Mouse (Mus musculus) T-cell, adult 2 months (primary cell): ENCODE results near the gene Ddx54.

Source experiments
- DNase-seq: peaks from one replicate; pipeline ENCODE4 v3.0.0; 2022; ENCODE audit warnings: low spot score

Gene Ddx54

GRCm38 (mm10) chr5:120582002-120582401 lies 30.5 kb upstream of the Ddx54 start:
- no peak for DNase-seq

GRCm38 (mm10) chr5:120583511-120583910 lies 29.0 kb upstream of the Ddx54 start:
- peak; percentile 22 for DNase-seq

- no peak for DNase-seq
Observed at GRCm38 (mm10) chr5:120584968-120585367, 27.6 kb upstream of the Ddx54 start.

- DNase-seq, result no peak
Observed at GRCm38 (mm10) chr5:120586741-120587615, 25.6 kb upstream of the Ddx54 start.

GRCm38 (mm10) chr5:120587616-120587926 lies 25.0 kb upstream of the Ddx54 start:
- peak; percentile 49 for DNase-seq

- no peak for DNase-seq
Observed at GRCm38 (mm10) chr5:120587940-120588568, 24.5 kb upstream of the Ddx54 start.

GRCm38 (mm10) chr5:120588569-120589094 lies 23.9 kb upstream of the Ddx54 start, which contains the start of the genes Tpcn1 and Iqcd:
TSS of gene Tpcn1 (minus strand) at chr5:120588673.
TSS of gene Iqcd (plus strand) at chr5:120589016.
- peak; percentile 99 for DNase-seq

GRCm38 (mm10) chr5:120590356-120591010 lies 22.1 kb upstream of the Ddx54 start:
- DNase-seq, result peak; percentile 61

- peak; percentile 30 for DNase-seq
Observed at GRCm38 (mm10) chr5:120592141-120592540, 20.4 kb upstream of the Ddx54 start.

DNA sequence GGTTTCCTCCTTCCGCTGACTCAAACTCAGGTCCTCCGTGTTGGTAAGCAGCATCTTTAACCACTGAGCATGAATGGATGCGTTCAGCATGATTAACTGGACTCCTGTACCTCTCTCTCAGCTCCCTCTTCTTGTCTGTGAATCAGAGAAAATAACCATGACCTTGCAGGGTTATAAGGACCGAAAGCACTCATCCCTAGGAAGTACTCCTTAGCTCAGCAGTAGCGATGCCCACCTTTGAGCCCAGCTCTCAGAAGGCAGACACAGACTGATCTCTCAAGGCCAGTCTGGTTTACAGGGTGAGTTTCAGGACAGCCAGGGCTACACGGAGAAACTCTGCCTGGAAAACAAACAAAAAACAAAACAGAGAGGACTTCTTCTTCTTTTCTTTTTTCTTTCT lies 18.1 kb upstream of the Ddx54 start:
- no peak for DNase-seq

DNA sequence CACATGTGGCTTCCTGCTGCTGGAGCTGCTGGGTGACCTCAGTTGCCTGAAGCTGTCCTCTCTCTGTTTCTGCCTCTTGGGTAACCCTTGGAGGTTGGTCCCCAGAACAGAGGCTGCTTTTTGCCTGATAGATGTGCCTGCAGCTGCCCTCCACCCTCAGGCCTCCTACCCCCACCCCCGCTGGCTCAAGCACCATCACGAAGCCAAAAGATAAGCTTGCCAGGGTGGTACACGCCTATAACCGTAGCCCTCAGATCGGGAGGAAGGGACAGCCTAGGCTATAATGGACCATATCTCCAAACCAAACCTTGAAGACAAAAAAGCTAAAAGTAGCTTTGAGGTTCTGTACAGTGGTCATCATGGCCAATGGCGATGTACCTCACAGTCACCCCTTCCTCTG lies 12.9 kb upstream of the Ddx54 start:
- DNase-seq, result no peak

DNA sequence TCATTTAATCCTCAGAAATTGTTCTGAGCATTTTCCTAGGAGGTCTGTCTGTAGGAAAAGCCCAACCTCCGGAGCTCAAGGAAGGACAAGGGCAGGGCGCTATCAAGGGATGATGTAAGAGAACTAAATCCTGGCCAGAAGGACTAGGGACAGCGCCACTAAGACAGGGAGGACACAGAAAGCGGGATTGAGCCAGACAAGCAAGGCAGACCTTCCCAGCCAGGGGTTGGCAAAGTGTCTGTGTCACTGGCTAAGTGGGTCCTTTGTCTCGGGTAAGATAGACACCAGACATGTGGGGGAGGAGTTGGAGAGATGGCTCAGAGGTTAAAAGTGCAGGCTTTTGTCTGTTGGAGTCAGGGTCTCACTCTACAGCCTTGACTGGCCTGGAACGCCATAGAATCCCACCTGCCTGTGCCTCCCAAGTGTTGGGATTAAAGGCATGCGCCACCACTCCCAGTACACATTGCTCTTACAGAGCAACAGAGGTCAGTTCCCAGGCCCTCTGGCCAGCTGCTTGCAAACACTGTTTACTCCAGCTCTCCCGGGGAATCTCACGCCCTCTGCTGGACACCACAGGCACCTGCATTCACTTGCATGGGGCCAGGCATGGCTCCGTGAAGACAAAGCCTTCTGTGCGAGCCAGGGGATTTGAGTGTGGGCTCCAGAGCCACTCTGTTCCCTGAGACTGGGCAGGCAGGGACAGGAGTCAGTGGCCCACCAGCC lies 11.4 kb upstream of the Ddx54 start:
- no peak for DNase-seq

GRCm38 (mm10) chr5:120602210-120602609 lies 10.3 kb upstream of the Ddx54 start:
- no peak for DNase-seq

GRCm38 (mm10) chr5:120603515-120603914 lies 9.0 kb upstream of the Ddx54 start:
- DNase-seq, result no peak

GRCm38 (mm10) chr5:120604839-120605238 lies 7.7 kb upstream of the Ddx54 start:
- DNase-seq, result peak; percentile 78

DNA sequence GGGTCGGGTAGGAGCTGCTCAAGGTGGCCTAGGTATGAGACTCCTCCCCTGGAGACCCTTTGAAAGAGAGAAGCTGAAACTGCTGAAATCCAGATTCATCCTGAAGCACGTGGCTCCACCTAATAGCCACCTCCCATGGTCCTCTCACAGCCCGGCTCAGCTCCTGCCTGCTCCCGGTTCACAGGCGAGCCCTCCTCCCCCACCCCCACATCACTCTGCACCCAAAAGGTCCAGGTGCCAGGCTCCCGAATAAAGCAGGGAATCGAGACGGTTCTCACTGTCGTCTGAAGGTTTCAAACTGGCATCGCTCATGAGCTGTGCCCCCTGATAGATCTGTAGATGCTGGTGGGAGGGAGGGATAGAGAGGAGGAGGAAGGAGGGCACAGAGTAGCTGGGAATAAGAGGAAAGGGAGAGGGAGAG lies 7.3 kb upstream of the Ddx54 start:
- DNase-seq, result no peak

DNA sequence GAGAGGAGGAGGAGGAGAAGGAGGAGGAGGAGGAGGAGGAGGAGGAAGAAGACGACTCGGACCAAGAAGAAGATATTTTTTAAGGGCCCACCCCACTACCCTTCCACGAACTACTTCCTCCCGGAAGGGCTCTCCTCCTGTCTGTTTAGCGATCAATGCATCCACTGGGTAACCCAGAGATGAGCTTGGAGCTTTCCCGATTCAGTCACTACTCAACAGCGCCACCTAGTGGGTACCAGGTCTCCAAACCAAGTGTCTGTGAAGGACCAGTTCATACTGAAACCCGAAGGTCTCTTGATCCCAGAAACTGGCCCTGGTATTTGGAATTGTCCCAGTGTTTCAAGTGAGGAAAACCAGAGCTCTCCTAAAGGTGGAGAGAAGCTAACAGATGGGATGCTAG lies 6.9 kb upstream of the Ddx54 start:
- DNase-seq, result peak; percentile 77

GRCm38 (mm10) chr5:120606590-120607200 lies 5.8 kb upstream of the Ddx54 start:
- DNase-seq, result no peak

DNA sequence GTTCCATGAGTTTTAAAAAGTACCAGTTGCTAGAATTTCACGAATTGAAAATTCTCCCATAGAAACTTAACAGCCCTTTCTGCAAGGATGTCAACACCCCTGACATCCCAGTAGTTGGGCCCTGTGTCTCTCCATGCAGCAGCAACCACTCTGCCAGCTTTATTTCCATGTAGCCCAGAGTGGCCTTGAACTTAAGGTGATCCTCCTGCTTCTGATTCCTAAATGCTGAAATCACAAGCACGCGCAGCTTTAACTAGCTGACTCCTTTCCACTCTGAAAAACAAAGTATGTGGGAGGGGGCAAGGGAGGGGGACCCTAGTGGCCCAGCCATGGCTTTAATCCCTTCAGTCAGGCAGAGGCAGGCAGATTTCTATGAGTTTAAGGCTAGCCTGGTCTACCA lies 5.2 kb upstream of the Ddx54 start:
- DNase-seq, result no peak

- no peak for DNase-seq
Observed at GRCm38 (mm10) chr5:120609246-120609775, 3.2 kb upstream of the Ddx54 start.

DNA sequence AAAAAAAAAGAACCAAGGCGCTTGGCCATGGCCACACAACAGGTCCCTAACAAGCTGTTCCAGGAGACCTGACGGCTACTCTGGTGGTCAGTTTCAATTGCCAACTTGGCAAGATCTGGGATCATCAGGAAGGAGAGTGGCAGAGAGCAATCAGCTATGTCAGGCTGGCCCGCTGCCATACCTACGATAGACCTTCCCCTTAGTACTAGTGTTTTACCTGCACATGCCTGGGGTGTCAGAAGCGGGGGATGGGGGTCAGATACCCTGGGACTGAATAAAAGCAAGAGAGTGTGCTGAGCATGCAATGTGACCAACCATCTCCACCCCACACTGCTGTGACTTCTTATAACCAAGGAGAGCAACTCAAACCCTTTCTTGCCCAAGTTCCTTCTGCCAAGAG lies 1.6 kb upstream of the Ddx54 start:
- DNase-seq, result no peak
